Mouse (Mus musculus) small intestine, adult 2 months (tissue): ENCODE measurements around the gene Acsbg1.

ENCODE experiments used
- CTCF ChIP-seq: fragments of 200-500 bp; IDR thresholded peaks from 2 replicates; pipeline ENCODE4 v1.5.1; 2012; ENCODE audit warnings: low read depth, mild to moderate bottlenecking, control low read depth, inconsistent platforms, low read length, moderate library complexity, mixed read lengths; ENCODE audit not compliant: insufficient replicate concordance, insufficient read length; ENCODE audit errors: extremely low read depth
- POLR2A ChIP-seq: fragments of 200-500 bp; IDR thresholded peaks from 2 replicates; pipeline ENCODE4 v1.6.1; 2012; ENCODE audit warnings: low read depth, mild to moderate bottlenecking, control low read depth, inconsistent platforms, low read length, moderate library complexity

- TF ChIP-seq CTCF = peak; percentile 70; the same call in 1 of the 2 replicates
- no peak for TF ChIP-seq POLR2A
Observed at GRCm38 (mm10) chr9:54614182-54614850, 47.4 kb downstream of the Acsbg1 start.
